Mouse (Mus musculus) heart, adult 11 months (tissue): ENCODE measurements around the gene Gimap7.

Experiments
- DNase-seq: peaks from one replicate; pipeline ENCODE4 v3.0.0; 2022

The Gimap7 gene

DNA sequence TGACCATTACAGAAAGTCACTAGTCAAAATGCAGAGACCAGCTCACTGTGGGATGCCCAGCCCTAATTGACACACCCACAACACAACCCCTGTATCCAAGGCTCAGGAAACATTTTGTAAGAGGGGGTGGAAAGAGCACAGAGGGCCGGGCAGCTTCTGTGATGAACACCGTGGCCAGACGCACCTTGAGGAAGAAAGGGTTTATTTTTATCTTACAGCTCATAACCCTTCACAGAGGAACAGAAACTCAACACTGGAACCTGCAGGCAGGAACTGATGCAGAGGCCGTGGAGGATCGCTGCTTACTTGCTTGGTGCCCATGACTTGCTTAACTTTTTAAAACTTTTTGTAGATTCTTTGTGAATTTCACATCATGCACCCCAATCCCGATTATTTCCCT, 25.5 kb upstream of the Gimap7 start:
- DNase-seq: peak; percentile 78

DNA sequence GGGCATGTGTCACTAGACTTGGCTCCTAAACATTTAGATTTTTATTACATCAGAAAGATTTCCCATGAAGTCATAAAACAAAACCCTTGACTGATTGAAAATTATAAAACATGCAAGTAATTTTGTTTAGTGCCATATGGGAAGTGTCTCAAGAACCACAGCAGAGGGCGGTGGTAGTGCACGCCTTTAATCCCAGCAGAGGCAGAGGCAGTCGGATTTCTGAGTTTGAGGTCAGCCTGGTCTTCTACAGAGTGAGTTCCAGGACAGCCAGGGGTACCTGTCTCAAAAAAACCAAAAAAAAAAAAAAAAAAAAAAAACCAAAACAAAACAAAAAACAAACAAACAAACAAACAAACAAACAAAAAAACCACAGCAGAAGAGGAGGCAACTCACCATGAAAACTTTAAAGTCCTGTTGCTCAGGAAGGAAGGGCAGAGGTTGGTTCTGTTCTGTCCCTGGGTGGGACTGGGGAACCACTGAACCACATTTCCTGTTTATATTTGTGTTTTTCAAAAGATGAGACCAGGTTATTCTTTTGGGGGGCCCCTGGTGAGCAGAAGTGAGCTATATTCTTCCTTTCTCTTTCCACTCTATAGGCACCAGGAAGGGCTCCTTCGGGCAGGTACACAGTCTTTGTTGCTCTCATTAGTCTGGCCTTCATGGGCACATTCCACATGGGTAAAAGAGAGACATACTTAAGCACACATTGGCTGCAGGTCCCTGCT, 21.4 kb upstream of the Gimap7 start:
- DNase-seq: peak; percentile 85

- peak; percentile 89 for DNase-seq
These were observed 20.9 kb upstream of the Gimap7 start for GRCm38 (mm10) chr6:48697555-48697930.

DNA sequence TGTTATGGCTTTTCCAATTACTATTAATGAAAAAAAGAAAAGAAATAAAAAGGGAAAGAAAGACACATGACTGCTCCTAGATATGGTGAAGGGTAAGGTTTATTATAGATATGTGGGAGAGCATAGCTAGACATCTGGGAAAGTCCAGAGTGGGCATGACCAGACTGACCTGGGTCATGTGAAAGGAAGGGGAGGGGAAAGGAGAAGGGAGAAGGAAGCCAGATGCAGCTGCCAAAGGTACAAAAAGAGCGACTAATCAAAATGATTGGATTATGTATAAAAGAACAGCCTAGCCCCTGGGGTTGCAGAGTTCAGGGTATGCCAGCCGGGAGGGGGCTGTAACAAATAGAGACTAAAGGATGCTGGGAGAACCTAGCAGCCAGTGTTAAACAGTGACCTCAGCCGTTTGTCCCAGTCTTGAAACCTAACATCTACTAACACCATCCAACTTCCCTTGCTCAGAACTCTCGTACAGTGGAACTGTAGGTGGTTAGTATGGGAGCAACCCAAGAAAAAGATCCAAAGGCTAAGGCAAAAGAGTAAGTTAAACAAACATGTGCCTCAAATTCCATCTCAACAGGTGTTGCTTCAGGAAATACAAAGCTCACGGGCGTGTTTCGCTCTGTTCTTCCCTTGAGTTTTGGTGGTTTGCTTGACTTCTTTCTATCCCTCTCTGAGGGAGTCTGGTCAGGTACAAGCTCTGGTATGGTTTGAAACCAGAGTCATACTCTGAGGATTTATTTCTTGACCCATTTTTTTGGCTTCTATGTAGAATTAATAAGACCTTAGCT, 20.2 kb upstream of the Gimap7 start:
- DNase-seq: peak; percentile 86

- peak; percentile 92 for DNase-seq
These were observed 19.5 kb upstream of the Gimap7 start for GRCm38 (mm10) chr6:48698888-48699287.

GRCm38 (mm10) chr6:48700251-48701075, 18.0 kb upstream of the Gimap7 start:
- peak; percentile 98 for DNase-seq

GRCm38 (mm10) chr6:48702146-48702545, 16.3 kb upstream of the Gimap7 start:
- peak; percentile 82 for DNase-seq

- peak; percentile 89 for DNase-seq
These were observed 15.8 kb upstream of the Gimap7 start for GRCm38 (mm10) chr6:48702601-48703000.

GRCm38 (mm10) chr6:48704146-48704545, 14.3 kb upstream of the Gimap7 start:
- DNase-seq: peak; percentile 86

DNA sequence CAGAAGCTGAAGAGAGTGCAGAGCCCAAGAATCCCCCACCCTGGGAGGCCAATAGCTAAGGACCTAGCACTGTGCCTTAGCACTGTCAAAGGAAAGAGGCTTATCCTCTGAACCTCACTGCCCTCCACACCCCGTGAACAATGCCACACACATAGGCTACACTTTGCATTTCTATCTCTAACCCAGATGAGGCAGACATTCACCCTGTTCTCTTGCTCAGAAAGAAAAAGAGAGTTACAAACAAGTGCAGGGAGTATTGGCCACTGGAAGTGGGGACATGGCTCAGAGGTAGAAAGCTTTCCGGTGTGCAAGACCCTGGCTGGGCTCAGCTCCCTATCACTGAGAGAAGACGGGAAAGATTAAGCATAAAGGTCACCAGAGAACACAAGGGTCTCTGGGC, 12.3 kb upstream of the Gimap7 start:
- DNase-seq: no peak

DNA sequence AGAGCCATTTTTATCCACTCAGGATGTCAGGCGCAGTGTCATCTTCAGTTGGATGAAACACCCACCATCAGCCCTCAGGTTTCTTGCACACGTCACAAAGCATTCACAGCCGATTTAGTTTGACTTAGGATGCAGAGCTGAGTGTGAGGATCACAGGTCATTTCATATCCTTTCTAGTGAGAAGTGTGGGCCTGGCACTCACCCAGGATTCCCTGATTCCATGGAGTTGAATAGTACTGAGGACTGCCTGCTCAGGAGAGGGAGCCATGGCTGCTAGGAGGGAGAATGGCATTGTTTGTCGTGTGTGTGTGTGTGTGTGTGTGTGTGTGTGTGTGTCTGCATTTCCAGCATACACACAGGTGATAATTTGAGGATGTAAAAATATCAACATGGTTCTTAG, 1.9 kb downstream of the Gimap7 start:
- DNase-seq: peak; percentile 22

DNA sequence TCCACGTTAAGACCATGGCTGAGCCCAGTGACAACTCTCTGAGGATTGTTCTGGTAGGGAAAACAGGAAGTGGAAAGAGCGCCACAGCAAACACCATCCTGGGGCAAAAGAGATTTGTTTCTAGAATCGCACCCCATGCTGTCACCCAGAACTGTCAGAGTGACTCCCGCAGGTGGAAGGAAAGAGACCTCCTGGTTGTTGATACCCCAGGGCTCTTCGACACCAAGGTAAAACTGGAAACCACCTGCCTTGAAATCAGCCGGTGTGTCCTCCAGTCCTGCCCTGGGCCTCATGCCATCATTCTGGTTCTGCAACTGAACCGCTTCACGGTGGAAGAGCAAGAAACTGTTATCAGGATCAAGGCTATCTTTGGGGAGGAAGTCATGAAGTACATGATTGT, 5.0 kb downstream of the Gimap7 start:
- peak; percentile 76 for DNase-seq

DNA sequence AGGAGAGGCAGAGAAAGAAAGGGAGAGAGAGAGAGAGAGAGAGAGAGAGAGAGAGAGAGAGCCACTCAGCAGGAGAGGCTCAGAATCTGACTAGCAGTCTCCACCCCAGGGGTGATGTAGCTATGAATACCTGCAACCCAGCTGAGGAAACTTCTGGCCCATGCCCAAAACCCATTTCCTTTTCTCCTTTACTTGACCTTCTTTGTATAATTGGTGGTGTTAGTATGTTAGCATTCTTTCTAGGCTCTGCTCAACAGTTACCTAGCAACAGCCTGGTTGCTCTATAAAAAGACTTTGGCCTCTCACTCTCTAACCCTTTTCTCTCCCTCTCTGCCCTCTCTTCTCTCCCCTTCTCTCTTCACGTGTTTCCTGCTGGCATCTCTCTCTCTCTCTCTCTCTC, 7.1 kb downstream of the Gimap7 start:
- peak; percentile 98 for DNase-seq

GRCm38 (mm10) chr6:48727761-48728160, 9.3 kb downstream of the Gimap7 start:
- DNase-seq: peak; percentile 53

- DNase-seq: peak; percentile 93
These were observed 14.5 kb downstream of the Gimap7 start for GRCm38 (mm10) chr6:48732864-48733304.

DNA sequence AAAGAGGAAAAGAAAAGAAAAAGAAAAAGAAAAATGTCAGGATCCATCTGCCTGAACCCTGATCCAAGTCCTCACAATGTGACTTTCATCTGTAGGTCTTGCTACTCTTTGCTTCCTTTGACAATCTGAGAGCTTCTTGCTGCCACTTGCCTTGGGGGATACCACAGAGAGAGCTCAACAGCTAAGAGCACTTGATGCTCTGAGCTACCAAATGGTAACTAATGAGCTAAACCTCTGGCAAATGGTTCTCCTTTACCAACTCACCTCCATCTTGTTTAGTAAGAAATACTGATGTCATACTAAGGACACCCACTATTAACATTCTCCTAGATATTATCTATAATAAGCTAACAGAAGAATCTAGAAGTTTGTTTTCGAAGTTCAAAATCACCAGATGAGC, 15.2 kb downstream of the Gimap7 start:
- no peak for DNase-seq

- no peak for DNase-seq
These were observed 18.6 kb downstream of the Gimap7 start for GRCm38 (mm10) chr6:48737053-48737452.

DNA sequence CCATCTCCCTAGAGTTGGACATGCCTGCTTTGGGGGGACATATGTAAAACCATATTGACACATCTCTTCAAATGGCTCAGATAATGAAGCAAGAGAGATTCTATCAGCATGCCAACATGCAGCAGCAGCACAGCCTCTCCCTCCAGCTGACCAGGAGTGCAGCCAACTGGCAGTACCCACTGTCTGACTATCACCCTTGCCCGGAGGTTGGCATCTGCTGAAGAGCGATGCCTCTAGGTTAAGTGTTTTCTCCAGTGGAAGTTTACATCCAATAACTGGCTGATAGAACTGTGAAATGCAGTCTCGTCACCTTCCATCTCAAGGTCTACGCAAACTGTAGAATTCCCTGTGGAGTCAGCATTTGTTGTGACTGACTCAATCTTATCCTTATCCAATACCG, 19.3 kb downstream of the Gimap7 start:
- peak; percentile 90 for DNase-seq

- DNase-seq: peak; percentile 98
These were observed 20.7 kb downstream of the Gimap7 start, which contains the start of gene Gimap1 for GRCm38 (mm10) chr6:48738961-48739779. TSS of gene Gimap1 (plus strand) at chr6:48739054.

GRCm38 (mm10) chr6:48739780-48740055, 21.3 kb downstream of the Gimap7 start:
- peak; percentile 64 for DNase-seq

- DNase-seq: peak; percentile 74
These were observed 22.2 kb downstream of the Gimap7 start for GRCm38 (mm10) chr6:48740501-48741169.

DNA sequence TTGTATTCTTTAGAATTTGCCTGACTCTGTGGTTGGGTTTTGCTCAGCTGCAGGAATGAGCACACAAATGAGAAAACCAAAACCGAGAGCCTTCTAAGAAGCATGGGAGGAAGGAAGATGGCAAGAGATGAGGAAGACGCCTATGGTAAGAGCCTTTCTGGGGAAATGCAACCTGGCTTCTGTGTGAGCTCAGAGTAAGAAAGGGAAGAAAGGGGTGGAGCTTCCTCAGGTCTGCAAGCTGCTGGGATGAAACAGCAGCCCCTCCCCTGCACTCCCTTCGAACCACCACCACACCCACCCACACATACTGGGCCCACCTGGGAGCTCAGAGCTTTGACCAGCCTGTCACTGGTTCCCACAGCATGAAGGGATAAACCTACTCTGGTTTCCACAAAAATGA, 22.9 kb downstream of the Gimap7 start:
- peak; percentile 93 for DNase-seq
